Mouse (Mus musculus): ENCODE measurements at regions not wholly inside any gene's neighbourhood (a gene's known extent, or its start where the extent isn't known, plus 50 kb on each side); places are given as distances from the start of the nearest gene placed in this dataset.

GRCm38 (mm10) chr13:44615696-44616095 is 113.6 kb upstream of the Jarid2 start:
- no peak for TF ChIP-seq TAL1 (IDR thresholded peaks at IDR 0.05; ENCODE audit: low read length)
- TF ChIP-seq GATA1 (IDR thresholded peaks at IDR 0.05; ENCODE audit: low read length): no peak

Data from erythroblast, embryonic 14.5 days (primary cell).